Mouse (Mus musculus) cortical plate, adult 2 months (tissue): ENCODE measurements around the gene Ermard.

ENCODE experiments used
- CTCF ChIP-seq: fragments of 200-500 bp; IDR thresholded peaks from 2 replicates; pipeline ENCODE4 v1.5.1; 2011; ENCODE audit warnings: mild to moderate bottlenecking, control low read depth, low read length; ENCODE audit not compliant: insufficient read depth; ENCODE audit errors: extremely low read depth
- POLR2A ChIP-seq: fragments of 200-500 bp; IDR thresholded peaks from 2 replicates; pipeline ENCODE4 v1.6.1; 2011; ENCODE audit warnings: mild to moderate bottlenecking, low read length, control low read depth; ENCODE audit not compliant: insufficient read depth; ENCODE audit errors: extremely low read depth

DNA sequence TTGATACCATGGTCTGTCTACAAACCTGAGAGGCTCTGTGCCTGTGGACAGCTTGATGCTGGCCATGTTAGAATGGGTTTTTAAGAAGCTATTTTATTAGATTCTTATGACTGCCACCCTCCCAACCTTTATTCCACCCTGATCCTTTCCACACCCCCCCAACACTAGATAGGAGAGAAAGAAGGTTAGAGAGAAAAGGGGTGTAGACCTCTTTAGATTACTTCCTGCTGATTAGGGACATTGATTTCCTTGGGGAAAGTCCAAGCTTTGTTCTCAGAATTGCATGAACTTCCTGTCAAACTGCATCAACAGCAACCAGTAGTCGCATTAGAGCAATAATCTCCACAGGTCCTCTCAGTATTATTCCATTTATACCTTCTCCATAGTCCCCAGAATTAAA, 57.7 kb downstream of the Ermard start:
- TF ChIP-seq CTCF (no peak), POLR2A (no peak)
